Mouse (Mus musculus) c-Kit-positive CD71-positive TER-119-negative erythroid progenitor cells, embryonic 14.5 days (primary cell): Measurements from ENCODE around the gene Dlg3.

Source experiments
- DNase-seq: peaks from one replicate; pipeline ENCODE4 v3.0.0-alpha.2; 2013; ENCODE audit warnings: low read depth

Dlg3 gene

DNA sequence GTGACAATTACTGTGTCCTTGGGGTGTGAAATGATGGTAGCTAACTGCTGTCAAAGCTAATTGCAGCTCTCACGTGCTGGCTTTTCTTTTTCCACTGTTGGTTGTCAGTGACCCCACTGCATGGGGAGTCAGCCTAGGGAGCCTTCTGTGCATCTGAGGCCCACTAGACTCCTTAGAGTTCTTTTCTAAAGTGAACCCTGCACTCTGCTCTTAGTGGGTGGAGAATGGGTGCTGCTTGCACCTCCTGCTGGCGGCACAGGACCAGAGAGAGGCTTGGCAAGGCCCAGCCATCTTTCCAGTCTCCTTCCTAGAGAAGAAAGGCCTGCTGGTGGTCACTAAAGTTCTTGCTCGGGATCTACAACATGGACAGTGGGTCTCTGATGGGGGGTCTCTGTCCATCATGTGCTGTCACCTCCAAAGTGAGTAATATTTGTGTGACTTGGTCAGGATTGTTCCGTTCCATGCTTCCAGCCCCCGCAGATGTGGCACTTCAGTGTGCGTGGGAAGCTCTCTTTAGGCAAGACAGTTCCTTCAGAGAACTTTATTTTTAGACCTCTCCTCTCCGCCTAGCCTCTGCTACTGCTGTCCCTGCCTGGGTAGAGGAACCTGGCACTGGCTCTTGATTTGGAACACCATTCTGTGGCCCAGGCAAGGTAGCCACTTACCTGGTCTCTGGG is 30.5 kb downstream of the Dlg3 start:
- no peak for DNase-seq

GRCm38 (mm10) chrX:100800643-100801042 is 33.1 kb downstream of the Dlg3 start:
- DNase-seq: no peak

GRCm38 (mm10) chrX:100802034-100802433 is 34.5 kb downstream of the Dlg3 start:
- no peak for DNase-seq

DNA sequence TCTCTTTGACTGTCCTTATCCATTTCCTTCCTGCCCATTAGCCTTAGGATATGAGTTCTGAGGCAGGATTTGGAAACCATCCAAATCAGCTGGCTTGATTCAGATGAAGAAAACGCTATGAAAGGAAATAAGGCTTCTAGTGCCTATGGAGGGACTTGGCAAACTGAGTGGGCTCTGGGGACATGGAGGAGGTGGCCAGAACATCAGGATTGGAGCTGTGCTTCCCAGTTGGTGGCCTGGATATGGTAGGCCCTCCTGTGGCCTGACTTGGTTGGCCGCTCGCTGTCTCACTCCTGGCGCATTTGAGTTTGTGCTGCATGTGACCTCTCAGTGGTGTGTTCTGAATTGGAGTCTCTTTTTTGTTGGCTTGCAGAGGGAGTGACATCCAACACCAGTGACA is 43.6 kb downstream of the Dlg3 start:
- no peak for DNase-seq

GRCm38 (mm10) chrX:100814139-100814538 is 46.6 kb downstream of the Dlg3 start:
- DNase-seq: no peak

DNA sequence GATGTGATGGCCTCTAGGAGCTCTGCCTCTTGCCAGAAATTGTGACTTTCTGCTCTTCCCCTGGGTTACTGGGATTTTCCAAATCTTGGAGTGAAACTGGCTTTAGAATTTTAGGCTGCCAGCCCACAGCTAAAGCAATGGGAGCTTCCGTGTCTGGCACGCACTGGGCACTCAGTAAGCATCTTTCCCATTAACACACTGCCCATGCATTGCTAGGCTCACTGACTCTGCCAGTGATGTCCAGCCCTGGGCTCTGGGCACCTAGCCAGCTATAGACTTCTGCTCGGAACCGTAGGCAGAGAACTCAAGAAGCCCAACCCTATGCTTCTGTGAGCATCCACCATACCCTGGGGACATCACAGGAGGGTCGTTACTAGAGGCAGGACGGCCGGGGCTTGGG is 48.2 kb downstream of the Dlg3 start:
- DNase-seq: no peak

GRCm38 (mm10) chrX:100818681-100819080 is 51.2 kb downstream of the Dlg3 start:
- DNase-seq: no peak

DNA sequence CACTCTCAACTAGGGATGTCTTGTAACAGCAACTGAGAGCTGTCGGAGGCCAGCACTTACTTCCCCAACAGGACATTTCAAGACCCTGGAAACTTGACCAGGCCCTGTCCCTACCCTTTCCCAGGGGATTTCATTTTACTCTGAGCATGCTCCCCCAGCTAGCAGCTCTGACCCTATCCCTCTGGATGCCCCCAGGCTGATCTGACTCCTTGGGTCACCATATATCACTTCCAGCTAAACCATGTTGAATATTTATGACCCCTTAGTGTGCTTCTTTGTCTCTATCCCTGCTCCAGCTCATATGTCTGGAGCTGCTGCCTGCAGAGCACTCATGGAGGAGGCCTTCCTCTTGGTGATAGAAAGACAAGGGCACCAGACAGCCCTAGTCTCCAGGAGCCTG is 53.6 kb downstream of the Dlg3 start:
- no peak for DNase-seq

DNA sequence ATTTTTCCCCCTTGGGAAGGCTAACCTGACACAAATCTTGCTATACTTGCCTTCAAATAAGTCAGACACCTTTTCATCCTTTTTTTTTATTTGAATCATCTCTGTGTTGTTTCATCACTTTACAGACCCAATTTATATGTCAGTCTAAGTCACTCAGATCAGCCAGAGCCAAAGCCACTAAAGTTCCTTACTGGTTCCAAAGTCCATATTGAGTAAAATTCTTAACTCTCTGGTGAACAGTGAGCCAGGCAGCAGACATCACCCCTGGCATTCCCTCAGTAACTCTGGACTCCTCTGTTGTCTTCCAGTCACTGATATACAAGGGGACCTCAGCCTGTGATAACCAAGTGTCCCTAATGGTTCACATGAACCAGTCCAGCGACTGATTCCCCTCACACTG is 58.0 kb downstream of the Dlg3 start:
- DNase-seq: no peak

GRCm38 (mm10) chrX:100832806-100833205 is 65.3 kb downstream of the Dlg3 start:
- DNase-seq: no peak

DNA sequence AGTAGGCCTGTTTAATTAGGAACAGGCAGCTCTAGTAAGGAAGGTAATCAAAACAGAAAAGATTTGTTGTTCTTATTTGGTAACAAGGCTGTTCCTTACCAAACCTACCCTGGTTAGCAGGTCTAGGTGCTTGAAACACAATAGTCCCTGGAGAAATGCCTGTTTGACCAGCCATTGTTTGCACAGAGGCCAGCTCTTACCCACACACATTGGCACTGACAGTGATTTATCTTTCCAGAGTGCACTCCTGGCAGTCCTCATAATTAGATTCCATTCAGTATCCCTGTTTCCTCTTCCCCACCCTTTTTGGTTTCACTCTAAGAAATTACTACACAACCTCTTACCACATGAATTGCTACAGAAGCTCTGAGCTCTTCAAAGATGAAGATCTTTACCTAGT is 71.7 kb downstream of the Dlg3 start:
- DNase-seq: no peak
